ENCODE assay signal across 8 mouse cellular contexts in the genomic region with DNA sequence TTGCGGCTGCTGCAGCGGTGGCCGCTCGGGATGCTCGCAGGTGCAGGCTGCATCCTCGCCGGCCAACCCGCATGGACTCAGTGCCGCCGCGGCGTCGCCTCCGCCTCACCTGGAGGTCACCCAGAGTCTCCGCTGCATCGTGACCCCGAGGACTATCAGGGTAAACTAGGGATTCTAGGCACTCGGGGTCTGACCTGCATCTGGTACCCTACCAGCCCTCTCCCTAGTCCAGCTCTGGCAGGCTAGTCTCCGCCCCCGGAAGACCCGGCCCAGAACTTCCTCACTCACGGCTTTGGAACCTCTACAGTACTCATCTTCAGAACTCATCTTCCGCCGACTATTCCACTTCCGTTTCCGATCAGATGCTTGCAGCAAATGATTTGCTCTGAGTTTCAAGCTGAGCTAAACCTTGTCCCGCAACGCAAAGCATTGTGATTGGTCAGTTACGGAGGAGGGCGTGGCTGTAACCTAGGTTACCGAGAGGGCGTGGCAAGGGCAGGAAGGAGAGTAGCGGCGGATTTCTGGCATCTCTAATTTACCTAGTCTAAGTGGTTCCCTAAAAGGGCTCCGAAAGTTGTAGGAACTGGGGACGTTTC. TPM values are rescaled to one million over a fixed set of nuclear protein-coding genes. Genes with fewer than 3 reads are reported as not detected.
DNase-seq lines count a peak whose midpoint lies in the region; ATAC-seq and TF ChIP-seq lines count a peak whose summit lies in the region.

Tmem184c (minus strand) TSS at position 325 of the 596 bp plus-strand sequence.

- peaks cover 5% of the 10 kb centered on the region for H3K4me1 ChIP-seq in cortical plate, adult 2 months (ENCODE audit: control insufficient read depth, insufficient read depth, low read length)
- peaks cover 17% of the 10 kb centered on the region for H3K4me1 ChIP-seq in megakaryocyte, embryonic 14.5 days

- H3K9me3 ChIP-seq in megakaryocyte, embryonic 14.5 days, result peaks cover 4% of the 10 kb centered on the region

- no peak within 1 kb of the TSS for H3K27ac ChIP-seq in cortical plate, adult 2 months (ENCODE audit: insufficient read depth, low read length)

- peak; percentile 96 to 98 for DNase-seq in gastrocnemius, adult 8-10 months (ENCODE audit: low spot score in 2 of 2)
- peak; percentile 96 for DNase-seq in hindlimb bud, embryonic 11.5 days (ENCODE audit: extremely low spot score, low read depth, low spot score)
- DNase-seq in left cerebral cortex, adult 8-10 months (ENCODE audit: low spot score in 2 of 2), result peak; percentile 97 to 99
- peak; percentile 99 for DNase-seq in right cerebral cortex, postnatal 10 days (ENCODE audit: low spot score in 2 of 2)
- DNase-seq in urinary bladder, postnatal 25 days (ENCODE audit: low spot score), result peak; percentile 95

- TF ChIP-seq POLR2A in cortical plate, adult 2 months (IDR thresholded peaks at IDR 0.05; ENCODE audit: extremely low read depth, insufficient read depth, low read length), result peak; percentile 50; the same call in 1 of the 2 replicates

- peak within 1 kb of the TSS; percentile 66 for H3K4me3 ChIP-seq in cortical plate, adult 2 months (ENCODE audit: insufficient read depth, low read length)
- H3K4me3 ChIP-seq in megakaryocyte, embryonic 14.5 days (replicated peaks), result peak within 1 kb of the TSS; percentile 92

- peaks cover 11% of the 10 kb centered on the region for H3K27me3 ChIP-seq in megakaryocyte, embryonic 14.5 days (replicated peaks)

- peak; percentile 98 for ATAC-seq in activated CD4-positive, CD25-positive, alpha-beta regulatory T cell, adult 4 months

- no peak for TF ChIP-seq CTCF in cortical plate, adult 2 months (IDR thresholded peaks at IDR 0.05; ENCODE audit: extremely low read depth, insufficient read depth, low read length)

- no peaks in the 10 kb centered on the region for H3K36me3 ChIP-seq in megakaryocyte, embryonic 14.5 days (replicated peaks; ENCODE audit: low read length)

RNA-seq across cellular contexts. Expression of gene Tmem184c, which starts in this region (rescaled TPM):
- 10 to 100 TPM; 15.6 to 24.6 TPM for polyA plus RNA-seq in activated CD4-positive, CD25-positive, alpha-beta regulatory T cell, adult 4 months (2017; shearing (Covaris generic))
- 60.7 and 63.2 TPM in 2 replicates for polyA plus RNA-seq in cortical plate, adult 2 months (2012; rRNA removed)
- 1 to 10 TPM; 8.6 to 9.8 (median 9.0) TPM for total RNA-seq in gastrocnemius, adult 8-10 months (2022)
- 10 to 100 TPM; 61.2 to 69.9 (median 65.1) TPM for total RNA-seq in left cerebral cortex, adult 8-10 months (2022)
- 0.65 TPM in 1 of 2 replicates, not detected in the other for polyA plus RNA-seq in megakaryocyte, embryonic 14.5 days (2012; ENCODE audit: insufficient read depth, low replicate concordance)

Comparison
In these comparisons a context has a peak if more than half of its experiments do, and no peak if none do; other contexts are left out.
1. RNA of gene Tmem184c (total RNA-seq): 61.2 to 69.9 TPM in left cerebral cortex, adult 8-10 months; 8.6 to 9.8 TPM in gastrocnemius, adult 8-10 months; every median in the first group is over 4 times any median in the second.
2. RNA of gene Tmem184c (polyA plus RNA-seq): 60.7 to 63.2 TPM in cortical plate, adult 2 months and 15.6 to 24.6 TPM in activated CD4-positive, CD25-positive, alpha-beta regulatory T cell, adult 4 months; 0.65 TPM in megakaryocyte, embryonic 14.5 days; every median in the first group is over 10 times any median in the second.
3. Peak in every context shown above with its lines, with median percentiles within 50 percentile points of each other: DNase-seq.